Mouse (Mus musculus): ENCODE results near the gene Iars2.

Gene Iars2

DNA sequence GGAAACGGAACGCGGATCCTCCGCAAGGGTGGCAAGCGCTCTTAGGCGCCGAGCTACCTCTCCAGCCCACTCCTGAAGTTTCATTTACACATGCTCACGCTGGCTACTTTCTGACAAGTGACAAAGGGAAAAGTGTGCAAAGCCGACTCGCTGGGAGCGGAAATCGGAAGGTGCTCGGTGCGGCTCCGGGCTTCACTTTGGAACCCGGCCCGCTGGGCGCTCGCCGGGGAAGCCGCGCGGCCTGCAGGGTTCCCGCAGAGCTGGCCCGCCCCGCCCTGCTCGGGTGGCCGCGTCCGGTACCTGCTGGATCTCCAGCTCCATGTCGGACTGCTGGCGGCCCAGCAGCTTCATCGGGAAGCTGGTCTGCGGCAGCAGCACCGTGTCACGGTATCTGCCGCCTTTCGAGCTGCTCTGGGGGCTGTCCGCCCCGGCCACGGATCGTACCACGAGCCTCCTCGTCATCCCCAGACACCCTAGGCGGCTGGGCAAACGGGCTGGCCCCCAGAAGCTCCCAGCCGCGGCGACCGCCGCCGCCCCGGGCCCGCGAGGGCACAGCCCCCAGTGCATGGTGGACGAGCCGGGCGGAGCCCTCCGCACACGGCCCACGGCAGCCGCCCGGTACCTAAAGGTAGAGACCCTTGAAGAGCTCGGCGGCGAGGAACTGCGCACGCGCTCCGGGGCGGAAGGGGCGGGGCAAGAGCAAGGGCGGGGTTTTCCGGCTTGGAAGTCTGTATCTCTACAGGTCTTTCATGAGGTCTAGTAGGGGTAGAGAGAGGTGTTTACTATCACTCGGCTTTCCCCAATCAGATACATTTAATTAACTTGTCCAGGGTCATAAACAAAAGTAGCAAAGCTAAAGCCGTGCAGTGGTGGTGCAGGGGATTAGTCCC, at the start of gene Iars2:
TSS of gene Iars2 (minus strand) at position 676 of the 890 bp plus-strand sequence.
- peak; percentile 81 for DNase-seq (ENCODE audit: low spot score)

DNA sequence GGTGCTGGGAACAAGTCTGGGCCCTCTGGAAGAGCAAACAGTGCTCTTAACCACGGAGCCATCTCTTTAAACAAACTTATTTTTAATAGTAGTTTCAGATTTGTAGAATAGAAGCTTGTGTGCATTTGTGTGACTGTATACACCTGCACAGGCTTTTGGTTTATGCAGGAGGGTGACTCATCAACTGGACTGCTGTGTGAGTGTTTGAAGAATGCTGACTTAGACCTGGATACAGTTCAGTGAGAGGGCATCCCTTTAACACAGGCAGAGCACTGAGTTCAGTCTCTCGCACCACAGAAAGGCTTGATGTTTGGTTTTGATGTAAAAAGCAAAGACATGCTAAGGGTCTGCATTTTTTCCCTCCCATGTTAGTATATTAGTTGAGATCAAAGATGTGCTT, 48.2 kb upstream of the Iars2 start:
- no peak for DNase-seq (ENCODE audit: low spot score)

DNA sequence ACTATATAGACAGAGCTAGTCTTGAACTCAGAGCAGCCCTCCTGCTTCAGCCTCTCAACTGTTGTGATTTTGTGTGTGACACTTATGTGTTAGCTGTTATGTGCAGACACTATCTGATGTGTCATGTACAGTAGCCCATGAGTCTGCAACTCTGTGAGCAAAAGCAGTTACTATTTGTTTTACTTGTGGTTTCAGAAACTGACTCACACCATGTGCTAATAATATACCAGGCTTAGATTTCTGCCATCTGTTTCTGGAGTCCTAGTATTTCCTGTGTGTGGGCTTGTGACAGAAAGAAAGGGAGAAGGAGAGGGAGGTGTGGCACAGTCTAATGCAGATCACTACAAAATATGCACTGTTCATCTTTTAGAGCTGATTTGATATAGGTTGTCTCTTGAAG, 47.2 kb upstream of the Iars2 start:
- no peak for DNase-seq (ENCODE audit: low spot score)

DNA sequence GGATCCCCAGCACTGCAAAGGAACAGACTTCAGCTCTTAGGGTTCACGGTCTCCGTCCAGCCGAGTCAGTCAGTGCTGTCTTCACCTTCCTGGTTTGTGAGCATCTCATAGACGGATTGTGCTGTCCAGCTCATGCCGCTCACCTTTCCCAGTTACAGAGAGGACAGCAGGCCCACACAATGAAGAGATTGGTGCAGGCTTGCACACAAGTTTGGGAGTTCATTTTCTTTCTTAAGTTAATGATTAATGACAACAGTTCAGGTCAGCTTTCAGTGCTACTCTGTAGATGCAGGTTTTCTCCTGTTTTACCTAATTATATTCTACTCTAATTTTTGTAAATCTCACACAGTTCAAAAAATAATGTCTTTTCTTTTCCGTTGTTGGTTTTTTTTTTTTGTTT, 40.8 kb upstream of the Iars2 start:
- no peak for DNase-seq (ENCODE audit: low spot score)

DNA sequence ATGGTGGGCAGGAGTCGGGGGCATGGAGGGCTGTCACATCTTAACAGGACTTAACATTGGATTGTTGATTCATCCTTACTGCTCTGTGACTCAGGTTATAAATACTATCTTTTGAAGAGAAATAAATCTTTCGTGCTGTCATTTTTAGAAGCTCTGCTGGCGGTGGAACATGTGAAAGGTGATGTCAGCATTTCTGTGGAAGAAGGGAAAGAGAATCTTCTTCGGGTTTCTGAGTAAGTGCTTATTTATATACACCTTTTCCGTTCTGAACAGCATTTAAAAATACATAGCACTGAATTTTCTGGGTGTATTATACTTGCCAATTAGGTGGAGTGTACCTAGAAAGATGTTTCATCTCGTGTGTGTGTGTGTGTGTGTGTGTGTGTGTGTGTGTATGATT, 38.2 kb upstream of the Iars2 start:
- no peak for DNase-seq (ENCODE audit: low spot score)

DNA sequence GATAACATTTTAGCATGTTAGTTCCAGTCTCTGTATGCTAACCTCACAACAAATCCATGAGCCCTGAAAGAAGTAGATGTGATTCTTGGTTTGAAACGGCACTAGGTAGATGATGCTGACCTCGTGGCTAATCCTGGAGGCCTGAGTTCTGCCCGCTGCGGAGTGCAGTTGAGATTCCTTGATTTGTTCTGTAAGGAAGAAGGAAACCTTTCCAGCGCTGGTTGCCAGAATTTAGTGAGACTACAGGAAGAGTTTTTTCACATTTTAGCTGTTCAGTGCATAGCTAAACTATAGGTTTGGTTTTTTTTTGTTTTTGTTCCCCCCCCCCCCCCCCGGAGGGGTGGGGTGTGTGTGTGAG, 35.0 kb upstream of the Iars2 start:
- no peak for DNase-seq (ENCODE audit: low spot score)

DNA sequence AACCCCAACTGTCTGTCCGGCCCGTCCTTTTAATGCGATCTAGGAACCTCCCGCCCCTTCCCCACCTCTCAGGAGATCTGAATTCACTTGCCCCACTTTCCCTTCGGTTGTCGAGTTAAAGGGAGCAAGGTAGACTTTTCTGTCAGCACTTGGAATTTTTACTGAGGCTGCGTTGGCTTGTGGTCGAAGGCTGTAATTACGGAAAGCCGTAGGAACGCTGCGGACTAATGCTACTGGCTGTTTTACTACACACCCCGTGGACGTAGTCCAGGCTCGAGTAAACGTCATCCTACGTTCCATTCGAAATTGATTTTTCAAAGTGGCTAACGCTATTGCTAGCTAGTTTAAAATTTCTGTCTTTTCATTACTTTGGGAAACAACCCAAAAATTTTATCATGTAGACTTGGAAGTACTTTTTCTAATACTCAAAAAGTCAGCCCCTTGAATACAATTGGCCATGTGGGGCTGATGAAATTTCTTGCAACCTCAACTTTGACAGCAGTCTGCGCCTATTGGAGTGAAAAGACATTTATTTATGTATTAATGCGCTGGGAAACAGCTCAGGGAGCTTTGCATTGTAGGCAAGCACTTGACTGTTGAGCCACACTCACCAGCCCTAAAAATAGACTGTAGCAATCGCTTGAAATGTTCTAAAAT, 34.5 kb upstream of the Iars2 start:
- DNase-seq (ENCODE audit: low spot score), result peak; percentile 4

DNA sequence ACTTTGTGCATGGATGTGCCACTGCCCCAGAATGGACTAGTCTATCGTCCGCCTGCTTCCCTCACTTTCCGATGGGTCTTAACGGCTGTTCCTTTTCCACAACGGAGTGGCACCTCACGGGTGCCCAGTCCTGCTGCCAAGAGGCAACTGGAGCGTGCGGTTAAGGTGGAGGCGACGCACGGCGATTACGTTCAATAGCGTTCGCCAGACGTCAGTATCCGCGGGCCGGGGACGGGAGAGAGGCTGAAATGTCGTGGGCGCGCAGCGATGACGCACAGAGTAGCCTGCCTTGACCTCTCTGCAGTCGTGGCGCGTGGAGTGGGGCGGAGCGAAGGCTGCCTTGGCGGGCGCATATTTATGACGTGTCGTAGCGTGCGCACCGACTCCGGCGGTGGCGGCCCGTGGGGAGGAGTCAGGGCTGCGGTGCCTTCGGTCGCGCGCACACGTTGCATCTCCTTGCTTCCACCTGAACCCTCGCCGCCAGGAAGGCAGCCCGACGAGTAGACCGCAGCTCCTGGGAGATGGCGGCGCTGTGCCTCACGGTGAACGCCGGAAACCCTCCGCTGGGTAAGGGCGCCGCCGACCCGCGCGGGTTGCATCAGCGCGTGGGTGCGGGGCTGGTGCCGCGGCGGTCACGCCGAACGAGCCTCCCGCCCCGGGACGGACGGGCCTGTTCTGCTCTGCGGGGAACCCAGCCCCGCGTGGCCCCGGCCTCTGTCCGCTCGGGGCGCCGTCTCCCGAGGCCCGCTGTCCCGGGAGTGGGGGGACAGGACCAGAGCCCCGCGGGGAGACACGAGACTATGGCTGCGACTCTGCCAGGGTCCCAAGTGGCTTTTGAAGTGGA, 33.7 kb upstream of the Iars2 start, which contains the start of gene Eprs:
TSS of gene Eprs (plus strand) at position 368 of the 844 bp plus-strand sequence.
- DNase-seq (ENCODE audit: low spot score), result peak; percentile 96

DNA sequence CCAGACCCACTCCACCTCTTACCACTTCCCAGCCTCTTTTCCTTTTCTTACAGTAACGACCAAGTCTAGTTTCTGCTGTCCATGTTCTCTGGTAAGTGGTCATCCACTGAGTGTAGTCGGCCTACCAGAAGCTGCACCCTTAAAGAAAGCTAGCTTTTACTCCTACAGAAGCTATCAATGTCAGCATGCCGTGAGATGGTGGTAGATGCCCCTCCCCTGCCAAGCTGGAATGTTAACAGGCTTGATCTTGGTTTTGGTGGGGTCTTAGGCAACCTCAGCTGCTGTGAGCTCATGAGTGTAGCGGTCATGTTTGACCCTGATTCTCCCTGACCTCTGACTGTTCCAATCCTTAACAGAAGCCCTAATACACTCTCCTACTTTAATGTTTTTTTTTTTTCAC, 29.0 kb upstream of the Iars2 start:
- DNase-seq (ENCODE audit: low spot score), result no peak

DNA sequence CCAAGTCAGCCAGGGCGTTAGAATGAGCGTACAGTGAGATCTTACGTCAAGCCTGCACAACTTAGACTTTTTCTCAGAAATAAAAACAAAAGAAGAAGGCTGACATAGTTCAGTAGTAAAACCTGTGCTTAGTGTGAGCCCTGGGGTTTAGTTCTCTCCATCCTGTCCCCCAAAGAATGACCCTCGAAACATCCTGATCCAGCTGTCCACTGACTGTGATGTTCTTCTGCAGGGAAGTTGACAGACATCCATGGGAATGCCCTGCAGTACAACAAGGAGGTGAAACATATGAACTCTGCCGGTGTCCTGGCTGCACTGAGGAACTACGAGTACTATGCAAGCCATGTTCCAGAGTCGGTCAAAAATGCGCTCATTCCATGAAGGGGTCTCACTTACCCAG, 27.1 kb upstream of the Iars2 start:
- no peak for DNase-seq (ENCODE audit: low spot score)

DNA sequence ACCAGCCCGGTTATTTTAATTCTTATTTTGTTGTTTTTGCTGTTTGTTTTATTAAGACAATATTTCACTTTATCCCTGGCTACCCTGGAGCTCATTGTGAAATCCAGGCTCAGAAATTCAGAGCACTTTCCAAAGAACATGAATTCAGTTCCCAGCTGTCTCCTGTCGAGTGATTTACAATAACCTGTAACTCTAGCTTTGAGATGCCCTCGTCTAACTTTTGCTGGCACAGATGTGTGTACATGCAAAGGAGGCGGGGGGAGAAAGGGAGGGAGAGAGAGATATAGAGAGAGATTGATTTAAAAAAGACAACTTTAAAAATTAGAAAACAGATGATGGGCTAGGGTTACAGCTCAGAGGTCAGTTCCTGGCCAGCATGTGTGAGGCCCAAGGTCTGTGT, 25.5 kb upstream of the Iars2 start:
- DNase-seq (ENCODE audit: low spot score), result no peak

DNA sequence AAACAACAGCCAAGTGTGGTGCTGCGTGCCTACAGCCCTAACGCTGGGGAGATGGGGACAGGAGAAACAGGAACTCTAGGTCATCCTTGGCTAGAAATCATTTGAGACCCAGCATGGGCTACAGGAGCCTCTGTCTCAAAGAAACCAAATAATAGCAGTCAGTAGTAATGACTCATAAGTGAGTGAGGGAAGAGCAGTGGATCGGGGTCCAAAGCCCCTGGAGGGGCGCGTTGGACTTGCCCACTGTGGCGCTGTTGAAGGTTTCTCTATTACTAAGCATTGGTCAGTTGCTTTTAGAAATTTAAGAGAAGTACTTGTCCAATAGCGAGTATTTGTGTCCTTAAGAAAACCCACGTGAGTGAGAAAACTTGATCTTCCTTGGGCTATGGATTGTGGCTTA, 24.2 kb upstream of the Iars2 start:
- no peak for DNase-seq (ENCODE audit: low spot score)

DNA sequence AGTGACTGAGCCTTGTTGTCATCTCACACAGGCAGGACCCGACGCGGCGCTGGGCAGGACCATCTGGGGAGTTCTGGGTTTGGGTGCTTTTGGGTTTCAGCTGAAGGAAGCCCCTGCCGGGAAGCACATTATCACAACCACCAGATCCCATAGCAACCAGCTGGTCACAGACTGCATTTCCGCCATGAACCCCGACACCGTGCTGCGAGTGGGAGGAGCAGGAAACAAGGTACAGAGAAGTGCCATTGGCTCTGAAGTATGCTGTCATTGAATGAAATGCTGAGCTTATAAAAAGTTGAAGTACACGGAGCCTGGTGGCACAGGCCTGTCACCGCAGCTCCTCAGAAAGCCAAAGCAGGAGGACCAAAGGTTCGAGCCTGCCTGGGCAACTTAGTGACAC, 23.0 kb upstream of the Iars2 start:
- no peak for DNase-seq (ENCODE audit: low spot score)

DNA sequence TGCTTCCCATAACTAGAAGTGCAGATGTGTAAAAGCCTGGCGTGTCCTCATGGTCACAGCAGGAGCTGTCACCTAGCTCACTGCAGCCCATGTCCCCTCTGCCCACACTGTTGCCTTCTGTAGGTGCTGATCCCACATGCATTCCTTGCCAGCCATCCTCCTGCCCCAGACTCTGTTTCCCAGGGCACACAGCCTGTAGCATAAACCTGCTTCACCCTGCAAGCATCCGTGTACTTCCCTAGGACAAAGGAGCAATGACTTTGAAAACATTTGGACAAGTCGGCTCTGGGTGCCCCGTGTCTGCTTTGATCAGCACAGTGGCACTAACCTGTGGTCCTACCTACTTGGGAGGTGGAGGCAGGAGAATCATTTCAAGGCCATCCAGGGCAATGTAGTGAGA, 21.4 kb upstream of the Iars2 start:
- no peak for DNase-seq (ENCODE audit: low spot score)

DNA sequence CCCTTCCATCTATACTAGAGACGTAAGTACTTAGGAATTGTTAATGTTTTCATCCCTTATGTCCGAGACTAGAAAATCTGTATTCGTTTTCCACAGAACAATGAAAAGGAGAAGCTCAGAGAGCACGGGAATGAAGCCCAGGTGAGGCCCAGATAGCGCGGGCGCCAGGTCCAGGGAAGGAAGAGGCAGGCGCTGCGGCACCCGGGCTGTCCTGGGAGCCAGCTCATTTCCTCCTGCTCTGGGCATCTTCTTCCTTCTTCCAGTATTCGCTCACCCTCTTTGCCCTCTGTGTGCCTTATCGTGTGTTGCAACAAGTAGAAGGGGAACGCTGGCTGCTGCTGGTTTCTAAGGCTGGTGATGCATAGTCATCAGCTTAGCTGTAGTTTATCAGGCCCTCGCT, 20.5 kb upstream of the Iars2 start:
- DNase-seq (ENCODE audit: low spot score), result no peak

DNA sequence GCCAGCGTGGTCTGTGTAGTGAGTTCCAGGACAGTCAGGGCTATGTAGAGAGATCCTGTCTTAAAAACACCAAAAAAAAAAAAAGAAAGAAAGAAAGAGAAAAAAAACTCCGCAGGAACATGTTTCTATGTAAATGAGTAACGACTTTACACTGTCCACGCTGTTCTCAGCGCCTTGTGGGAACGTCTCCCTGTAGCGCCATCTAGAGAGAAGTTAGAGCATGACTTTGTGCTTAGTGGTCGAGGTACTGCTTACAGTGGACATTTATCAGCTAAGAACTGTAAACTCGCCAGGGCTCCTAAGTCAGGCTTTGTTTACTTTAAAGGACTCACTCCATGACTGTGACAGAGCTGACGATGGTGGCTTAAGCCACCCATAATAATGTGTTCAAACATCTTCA, 17.0 kb upstream of the Iars2 start:
- DNase-seq (ENCODE audit: low spot score), result no peak

DNA sequence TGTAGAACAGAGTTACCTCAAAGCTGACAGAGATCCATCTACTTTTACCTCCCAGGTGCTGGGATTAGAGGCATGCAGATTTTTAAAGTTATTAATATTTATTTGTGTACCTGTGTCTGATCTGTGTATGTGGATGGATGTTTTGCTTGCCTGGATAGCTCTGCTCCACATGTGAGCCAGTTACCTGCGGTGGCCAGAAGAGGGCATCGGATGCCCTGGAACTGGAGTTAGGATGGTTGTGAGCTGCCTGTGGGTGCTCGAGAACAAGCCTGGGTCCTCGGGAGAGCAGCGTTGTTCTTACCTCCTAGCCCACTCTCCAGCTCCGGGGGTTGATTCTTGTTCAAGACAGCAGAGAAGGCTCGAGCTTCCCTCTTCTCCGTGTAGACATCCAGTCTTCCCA, 14.2 kb upstream of the Iars2 start:
- DNase-seq (ENCODE audit: low spot score), result no peak

DNA sequence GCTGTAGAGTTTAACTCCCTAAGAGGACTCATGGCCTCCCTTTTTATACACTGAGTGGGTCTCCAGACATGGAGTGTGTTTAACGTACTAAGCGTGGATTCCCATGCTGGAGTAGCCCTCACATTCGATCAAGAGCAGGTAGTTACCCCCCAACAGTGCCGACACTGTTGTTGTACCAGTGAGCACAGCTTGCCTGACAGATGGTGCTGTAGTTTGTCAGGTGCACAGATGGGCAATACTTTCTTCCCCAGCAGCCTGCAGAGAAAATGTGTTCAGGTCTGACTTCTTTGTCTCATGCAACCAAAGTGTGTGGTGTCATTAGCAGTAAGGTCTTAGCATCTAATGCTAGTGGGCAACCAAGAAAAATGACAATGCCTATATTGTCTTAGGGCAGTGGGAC, 13.2 kb upstream of the Iars2 start:
- DNase-seq (ENCODE audit: low spot score), result no peak

DNA sequence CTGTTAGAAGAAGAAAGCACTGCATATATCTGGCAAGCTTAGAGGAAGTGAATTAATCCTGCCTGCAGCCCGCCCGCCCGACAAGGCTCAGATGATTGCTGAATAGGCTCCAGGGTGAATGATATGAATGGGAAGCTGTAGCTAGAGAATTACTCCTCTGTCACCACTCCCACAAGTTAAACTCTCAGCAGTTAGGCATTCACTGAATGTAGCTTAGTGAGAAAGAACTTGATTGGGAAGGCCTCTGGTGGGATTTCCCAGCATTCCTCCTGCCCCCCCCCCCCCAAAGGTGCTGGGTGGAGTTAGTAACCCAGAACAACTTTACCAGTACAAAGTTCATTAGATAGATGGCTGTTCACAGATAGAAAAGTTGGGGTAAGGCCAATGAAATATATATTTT, 7.3 kb upstream of the Iars2 start:
- DNase-seq (ENCODE audit: low spot score), result no peak

DNA sequence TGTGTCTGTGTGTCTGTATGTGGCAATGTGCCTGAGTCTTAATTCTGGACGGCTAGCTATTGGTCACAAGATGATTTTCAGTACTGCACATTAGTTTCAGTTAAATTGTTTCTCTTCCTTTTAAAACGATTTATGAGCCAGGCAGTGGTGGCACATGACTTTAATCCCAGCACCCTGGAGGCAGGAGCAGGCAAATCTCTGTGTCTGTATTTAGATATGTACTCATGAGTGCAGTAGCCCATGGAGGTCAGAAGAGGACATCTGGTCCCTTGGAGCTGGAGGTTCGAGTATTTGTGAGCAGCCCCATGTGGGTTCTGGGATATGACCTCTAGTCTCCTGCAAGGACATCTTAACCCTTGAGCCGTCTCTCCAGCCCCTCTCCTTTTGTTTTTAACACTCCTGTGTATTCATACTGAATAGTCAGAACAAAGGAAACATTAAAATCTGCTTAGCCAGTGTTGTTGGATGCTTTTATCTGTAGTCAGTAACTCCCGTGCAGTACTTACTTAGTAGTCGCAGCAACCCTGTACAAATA, 6.1 kb upstream of the Iars2 start:
- no peak for DNase-seq (ENCODE audit: low spot score)

DNA sequence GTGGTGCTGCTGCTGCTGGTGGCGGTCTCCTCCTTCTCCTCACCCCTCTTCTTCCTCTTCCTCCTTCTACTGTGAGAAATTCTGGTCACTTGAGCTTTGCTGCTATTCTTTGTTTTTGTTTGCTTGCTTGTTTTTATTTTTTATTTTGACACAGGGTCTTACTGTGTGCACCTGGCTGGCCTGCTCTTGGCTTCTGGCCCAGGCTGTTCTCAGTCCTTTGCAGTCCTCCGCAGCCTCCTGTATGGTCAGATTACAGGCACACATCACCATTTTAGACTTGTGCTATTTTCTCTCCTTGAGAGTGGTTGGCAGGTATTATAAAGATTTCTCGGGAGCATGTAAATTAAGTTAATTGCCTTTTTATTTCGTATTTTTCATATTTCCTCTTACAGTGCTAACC, 4.9 kb upstream of the Iars2 start:
- no peak for DNase-seq (ENCODE audit: low spot score)

DNA sequence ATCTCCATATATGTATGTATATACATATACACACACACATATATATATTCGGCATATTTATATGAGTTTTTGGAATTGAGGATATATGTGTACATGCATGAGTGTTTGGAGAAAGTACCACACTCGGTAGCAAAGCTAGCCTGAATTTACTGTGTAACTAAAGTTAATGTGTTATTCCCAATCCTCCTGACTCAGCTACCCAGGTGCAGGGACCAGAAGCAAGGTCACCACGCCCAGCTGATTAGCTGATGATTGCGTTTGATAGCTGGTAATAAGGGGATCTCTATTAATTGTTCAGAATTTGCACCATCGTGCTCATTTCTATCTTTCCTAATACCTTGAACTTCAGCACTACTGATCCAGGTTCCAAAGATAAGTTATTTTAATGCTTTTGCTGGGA, 4.5 kb upstream of the Iars2 start:
- no peak for DNase-seq (ENCODE audit: low spot score)

All from ovary, adult 18-20 months (tissue).